Comparison of ENCODE assay signal across 20 mouse cellular contexts in genomic region chr14:114912271-114912670, GRCm38 (mm10).
DNase-seq lines count a peak whose midpoint lies in the region; ATAC-seq and TF ChIP-seq lines count a peak whose summit lies in the region.
"Had no signal": no experiment of that assay in that cellular context is flagged by ENCODE, and none has a peak within 500 bp of the region (broad histone marks: within the 10 kb centered on the region; RNA-seq: fewer than 3 reads in every experiment).

No protein-coding gene starts in this region.

- 68% methylated on average over 7 of the region's 7 CpGs for WGBS in heart, embryonic 11.5 days (ENCODE audit: insufficient replicate concordance)

- no peak overlapping the region for H3K9ac ChIP-seq in heart, embryonic 11.5 days (ENCODE audit: low read depth, low read length)
- H3K9ac ChIP-seq: embryonic facial prominence, embryonic 13.5 days; forebrain, embryonic 12.5 days; heart, embryonic 12.5 days; hindbrain, embryonic 15.5 days had no signal

- no peak overlapping the region for H3ac ChIP-seq in myocyte (ENCODE audit: control insufficient read depth, insufficient read length)

- no peak overlapping the region for H3K27ac ChIP-seq in heart, embryonic 11.5 days (ENCODE audit: low read depth, low read length)
- H3K27ac ChIP-seq: embryonic facial prominence, embryonic 13.5 days; forebrain, embryonic 12.5 days; hindbrain, embryonic 15.5 days had no signal

- no peaks in the 10 kb centered on the region for H3K9me3 ChIP-seq in heart, embryonic 11.5 days (replicated peaks; ENCODE audit: control insufficient read depth, low read length)
- H3K9me3 ChIP-seq: embryonic facial prominence, embryonic 13.5 days; forebrain, embryonic 12.5 days; heart, embryonic 12.5 days; hindbrain, embryonic 15.5 days had no signal

- no peak overlapping the region for H3K4me3 ChIP-seq in myocyte
- H3K4me3 ChIP-seq in heart, embryonic 11.5 days (ENCODE audit: low read depth, low read length), result no peak overlapping the region
- H3K4me3 ChIP-seq: embryonic facial prominence, embryonic 13.5 days; forebrain, embryonic 12.5 days; heart, embryonic 12.5 days; hindbrain, embryonic 15.5 days had no signal

- H3K79me2 ChIP-seq in myocyte (ENCODE audit: control insufficient read depth, insufficient read depth), result no peaks in the 10 kb centered on the region

- ATAC-seq in heart, embryonic 11.5 days (replicated peaks; ENCODE audit: insufficient number of reproducible peaks, low FRiP score, low TSS enrichment), result no peak
- ATAC-seq: forebrain, embryonic 16.5 days had no signal

- no peaks in the 10 kb centered on the region for H3K27me3 ChIP-seq in myocyte (ENCODE audit: control insufficient read depth, insufficient read depth, insufficient read length)
- no peaks in the 10 kb centered on the region for H3K27me3 ChIP-seq in heart, embryonic 11.5 days (ENCODE audit: control insufficient read depth, insufficient read depth, low read length)
- H3K27me3 ChIP-seq: CH12.LX; embryonic facial prominence, embryonic 13.5 days; forebrain, embryonic 12.5 days; heart, embryonic 12.5 days; hindbrain, embryonic 15.5 days had no signal

- DNase-seq in frontal cortex, postnatal 36 days (ENCODE audit: low spot score in 2 of 2), result peak; percentile 8 to 20
- DNase-seq in frontal cortex, postnatal 10 days (ENCODE audit: low spot score in 2 of 2), result no peak
- DNase-seq in lung, postnatal 10 days, result peak; percentile 4
- DNase-seq in lung, postnatal 4 days, result no peak
- DNase-seq in Muller cell, postnatal 12 days (ENCODE audit: inconsistent ontology term), result peak; percentile 10
- DNase-seq: adrenal gland, postnatal 10 days; cerebellum, adult 11-12 months; cerebellum, adult 9-10 months; cerebellum, postnatal 25 days; gastrocnemius, postnatal 10 days; heart, adult 18-20 months; heart, postnatal 36 days had no signal

- peak overlapping the region; percentile 61 for H3K4me2 ChIP-seq in myocyte (ENCODE audit: low read depth)
- no peak overlapping the region for H3K4me2 ChIP-seq in heart, embryonic 11.5 days
- H3K4me2 ChIP-seq: embryonic facial prominence, embryonic 13.5 days; forebrain, embryonic 12.5 days; heart, embryonic 12.5 days; hindbrain, embryonic 15.5 days had no signal

- TF ChIP-seq POLR2A in myocyte (IDR thresholded peaks at IDR 0.05; ENCODE audit: insufficient read length, low read depth), result no peak

- H3K4me1 ChIP-seq in heart, embryonic 11.5 days (ENCODE audit: control insufficient read depth, insufficient read depth, low read length), result no peaks in the 10 kb centered on the region
- H3K4me1 ChIP-seq: embryonic facial prominence, embryonic 13.5 days; forebrain, embryonic 12.5 days; heart, embryonic 12.5 days; hindbrain, embryonic 15.5 days had no signal

- H3K36me3 ChIP-seq in myocyte (ENCODE audit: control insufficient read depth, insufficient read depth), result no peaks in the 10 kb centered on the region
- no peaks in the 10 kb centered on the region for H3K36me3 ChIP-seq in heart, embryonic 11.5 days (ENCODE audit: control insufficient read depth, insufficient read depth, low read length)
- H3K36me3 ChIP-seq: embryonic facial prominence, embryonic 13.5 days; forebrain, embryonic 12.5 days; heart, embryonic 12.5 days; hindbrain, embryonic 15.5 days had no signal

TF ChIP-seq in myocyte, 11 proteins besides CTCF, POLR2A, EP300 and RAD21:
- TF ChIP-seq E2F4 (IDR thresholded peaks at IDR 0.05; ENCODE audit: insufficient read depth) (no peak), MAX (IDR thresholded peaks at IDR 0.05; ENCODE audit: low read depth) (no peak), MYOD1 (IDR thresholded peaks at IDR 0.05; ENCODE audit: control insufficient read depth in 1 of 3, insufficient read length in 2 of 3, low read depth in 2 of 3) (no peak), USF1 (IDR thresholded peaks at IDR 0.05; ENCODE audit: low read depth) (no peak), TCF12 (IDR thresholded peaks at IDR 0.05; ENCODE audit: insufficient read depth, poor library complexity, severe bottlenecking) (no peak), SRF (IDR thresholded peaks at IDR 0.05; ENCODE audit: control insufficient read depth, insufficient read length, low read depth) (no peak), POLR2AphosphoS2 (IDR thresholded peaks at IDR 0.05; ENCODE audit: insufficient read length, low read depth) (no peak), REST (IDR thresholded peaks at IDR 0.05; ENCODE audit: insufficient read depth, insufficient read length) (no peak), MYOG (IDR thresholded peaks at IDR 0.05; ENCODE audit: control insufficient read depth in 1 of 3, insufficient read depth in 1 of 3, insufficient read length in 2 of 3, low read depth in 2 of 3) (no peak), TCF3 (IDR thresholded peaks at IDR 0.05; ENCODE audit: insufficient read length, low read depth) (no peak), CEBPB (IDR thresholded peaks at IDR 0.05; ENCODE audit: insufficient read depth, poor library complexity, severe bottlenecking) (no peak)

Comparison
In these comparisons a context has a peak if more than half of its experiments do, and no peak if none do; other contexts are left out.
1. DNase-seq: peak in frontal cortex, postnatal 36 days (2 of 2), lung, postnatal 10 days (single experiment) and Muller cell, postnatal 12 days (single experiment); none in frontal cortex, postnatal 10 days (0 of 2) and lung, postnatal 4 days (0 of 2).